8 mouse cellular contexts compared by ENCODE assay signal in the genomic region with DNA sequence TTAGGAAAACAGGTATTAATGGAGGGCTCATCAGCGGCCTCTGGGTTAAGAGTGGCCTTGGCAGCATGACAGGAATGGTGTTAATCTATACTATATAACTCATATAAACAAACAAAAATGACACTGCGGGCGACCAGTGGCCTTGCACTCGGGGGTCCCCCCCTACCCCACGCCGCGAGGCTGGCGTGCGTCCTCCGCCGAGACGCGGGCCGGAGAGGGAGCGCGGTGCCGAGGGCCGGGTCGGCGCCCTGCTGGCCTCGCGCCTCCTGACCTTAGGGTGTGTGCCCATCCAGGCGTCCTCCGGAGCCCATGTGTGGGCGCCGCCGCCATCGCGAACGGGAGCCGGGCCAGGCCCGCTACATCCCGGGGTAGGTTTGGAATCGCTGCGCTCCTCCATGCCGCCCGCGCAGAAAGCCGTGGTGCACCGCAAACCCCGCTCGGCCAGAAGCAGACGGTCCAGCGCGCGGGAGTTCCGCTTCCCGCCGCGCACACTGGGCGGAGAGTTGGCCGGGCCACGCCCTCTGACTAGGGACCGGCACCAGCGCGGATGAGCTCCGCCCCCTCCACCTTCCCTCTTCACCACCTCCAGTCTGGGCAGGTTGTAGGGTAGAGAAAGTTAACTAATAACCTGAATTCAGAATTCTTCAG. TPM values are rescaled to one million over a fixed set of nuclear protein-coding genes. Genes with fewer than 3 reads are reported as not detected.
DNase-seq lines count a peak whose midpoint lies in the region; ATAC-seq and TF ChIP-seq lines count a peak whose summit lies in the region.

A gene (minus strand): TSS at position 501 of the 648 bp plus-strand sequence.

- no peak for TF ChIP-seq POLR2A in ES-Bruce4 (IDR thresholded peaks at IDR 0.05; ENCODE audit: insufficient read depth, low read length)

- TF ChIP-seq CTCF in ES-Bruce4 (IDR thresholded peaks at IDR 0.05; ENCODE audit: low read depth, low read length), result no peak
- no peak for TF ChIP-seq CTCF in heart, postnatal 0 days (IDR thresholded peaks at IDR 0.05; ENCODE audit: low read depth)

- ATAC-seq in cerebellum, adult (ENCODE audit: insufficient number of reproducible peaks, low FRiP score, low TSS enrichment), result peak; percentile 97
- peak; percentile 98 for ATAC-seq in forebrain, embryonic 13.5 days
- peak; percentile 96 for ATAC-seq in heart, postnatal 0 days (ENCODE audit: insufficient read depth, low read depth)
- ATAC-seq in liver, embryonic 15.5 days (ENCODE audit: insufficient read depth), result peak; percentile 96
- peak; percentile 97 for ATAC-seq in neural tube, embryonic 11.5 days (ENCODE audit: insufficient read depth, low FRiP score, low TSS enrichment)
- ATAC-seq in stomach, embryonic 16.5 days (ENCODE audit: insufficient read depth, low FRiP score), result peak; percentile 99

- H3K4me1 ChIP-seq in ES-Bruce4 (ENCODE audit: control insufficient read depth, insufficient read depth, low read length), result peaks cover 2% of the 10 kb centered on the region
- H3K4me1 ChIP-seq in forebrain, embryonic 13.5 days, result peaks cover 3% of the 10 kb centered on the region
- no peaks in the 10 kb centered on the region for H3K4me1 ChIP-seq in heart, postnatal 0 days (ENCODE audit: control insufficient read depth, insufficient read depth)
- peaks cover 17% of the 10 kb centered on the region for H3K4me1 ChIP-seq in liver, embryonic 15.5 days (replicated peaks)
- no peaks in the 10 kb centered on the region for H3K4me1 ChIP-seq in neural tube, embryonic 11.5 days (ENCODE audit: control insufficient read depth, insufficient read depth, low read length)
- H3K4me1 ChIP-seq in stomach, embryonic 16.5 days (ENCODE audit: control insufficient read depth, insufficient read depth, low read length), result 0 out of 2 replicates have a peak, but pooled peaks cover 5% of the 10 kb centered on the region

- under 1% methylated on average over 51 of the region's 57 CpGs for WGBS in forebrain, embryonic 13.5 days
- under 1% methylated on average over 56 of the region's 57 CpGs for WGBS in heart, postnatal 0 days
- WGBS in liver, embryonic 15.5 days (ENCODE audit: insufficient replicate concordance), result under 1% methylated on average over 57 of the region's 57 CpGs
- WGBS in neural tube, embryonic 11.5 days, result under 1% methylated on average over 56 of the region's 57 CpGs
- WGBS in stomach, embryonic 16.5 days, result under 1% methylated on average over 57 of the region's 57 CpGs

- peak within 1 kb of the TSS; percentile 83 for H3K4me2 ChIP-seq in forebrain, embryonic 13.5 days
- H3K4me2 ChIP-seq in heart, postnatal 0 days (ENCODE audit: low read depth, low read length), result peak within 1 kb of the TSS; percentile 69
- peak within 1 kb of the TSS; percentile 79 for H3K4me2 ChIP-seq in liver, embryonic 15.5 days
- peak within 1 kb of the TSS; percentile 70 for H3K4me2 ChIP-seq in neural tube, embryonic 11.5 days (ENCODE audit: low read depth)
- peak within 1 kb of the TSS; percentile 79 for H3K4me2 ChIP-seq in stomach, embryonic 16.5 days (ENCODE audit: low read depth, low read length)

- no peak within 1 kb of the TSS for H3K27ac ChIP-seq in ES-Bruce4 (ENCODE audit: insufficient read depth, low read length)
- H3K27ac ChIP-seq in forebrain, embryonic 13.5 days, result no peak within 1 kb of the TSS
- H3K27ac ChIP-seq in heart, postnatal 0 days (ENCODE audit: low read depth), result no peak within 1 kb of the TSS
- H3K27ac ChIP-seq in liver, embryonic 15.5 days (replicated peaks), result peak within 1 kb of the TSS; percentile 72
- no peak within 1 kb of the TSS for H3K27ac ChIP-seq in neural tube, embryonic 11.5 days (ENCODE audit: low read depth, low read length)
- H3K27ac ChIP-seq in stomach, embryonic 16.5 days (ENCODE audit: low read length), result peak within 1 kb of the TSS; percentile 46; the same call in 1 of the 2 replicates

- no peak for TF ChIP-seq EP300 in ES-Bruce4 (IDR thresholded peaks at IDR 0.05; ENCODE audit: insufficient read depth, low read depth, low read length)
- no peak for TF ChIP-seq EP300 in heart, postnatal 0 days (IDR thresholded peaks at IDR 0.05; ENCODE audit: low read depth)

- H3K36me3 ChIP-seq in ES-Bruce4 (ENCODE audit: control insufficient read depth, insufficient read depth, low read length, poor library complexity, severe bottlenecking), result 0 out of 2 replicates have a peak, but pooled peaks cover 2% of the 10 kb centered on the region
- H3K36me3 ChIP-seq in forebrain, embryonic 13.5 days (ENCODE audit: poor library complexity, severe bottlenecking), result no peaks in the 10 kb centered on the region
- peaks cover 15% of the 10 kb centered on the region; the same call in 1 of the 2 replicates for H3K36me3 ChIP-seq in heart, postnatal 0 days (replicated peaks; ENCODE audit: control insufficient read depth, insufficient read depth, low read length)
- H3K36me3 ChIP-seq in liver, embryonic 15.5 days (replicated peaks), result peaks cover 15% of the 10 kb centered on the region
- no peaks in the 10 kb centered on the region for H3K36me3 ChIP-seq in neural tube, embryonic 11.5 days (ENCODE audit: control insufficient read depth, insufficient read depth, low read length)
- no peaks in the 10 kb centered on the region for H3K36me3 ChIP-seq in stomach, embryonic 16.5 days (ENCODE audit: control insufficient read depth, insufficient read depth, low read length)

- peak within 1 kb of the TSS; percentile 76 for H3K4me3 ChIP-seq in ES-Bruce4 (ENCODE audit: low read depth, low read length)
- peak within 1 kb of the TSS; percentile 87 for H3K4me3 ChIP-seq in forebrain, embryonic 13.5 days
- H3K4me3 ChIP-seq in heart, postnatal 0 days (ENCODE audit: low read depth, low read length), result peak within 1 kb of the TSS; percentile 98
- peak within 1 kb of the TSS; percentile 90 for H3K4me3 ChIP-seq in liver, embryonic 15.5 days (replicated peaks)
- peak within 1 kb of the TSS; percentile 81 for H3K4me3 ChIP-seq in neural tube, embryonic 11.5 days (ENCODE audit: low read depth, low read length)
- H3K4me3 ChIP-seq in stomach, embryonic 16.5 days (replicated peaks; ENCODE audit: low read length), result peak within 1 kb of the TSS; percentile 93

- H3K9ac ChIP-seq in ES-Bruce4 (ENCODE audit: low read depth, poor library complexity, severe bottlenecking), result peak within 1 kb of the TSS; percentile 93
- peak within 1 kb of the TSS; percentile 83 for H3K9ac ChIP-seq in forebrain, embryonic 13.5 days
- H3K9ac ChIP-seq in heart, postnatal 0 days (replicated peaks; ENCODE audit: low read depth, low read length), result peak within 1 kb of the TSS; percentile 76
- H3K9ac ChIP-seq in liver, embryonic 15.5 days, result peak within 1 kb of the TSS; percentile 88
- peak within 1 kb of the TSS; percentile 71 for H3K9ac ChIP-seq in neural tube, embryonic 11.5 days (ENCODE audit: low read length)
- H3K9ac ChIP-seq in stomach, embryonic 16.5 days (ENCODE audit: low read length), result peak within 1 kb of the TSS; percentile 96

- H3K9me3 ChIP-seq in ES-Bruce4 (replicated peaks; ENCODE audit: control insufficient read depth, insufficient read depth, low read length, poor library complexity, severe bottlenecking), result no peaks in the 10 kb centered on the region
- H3K9me3 ChIP-seq in forebrain, embryonic 13.5 days (replicated peaks), result no peaks in the 10 kb centered on the region
- no peaks in the 10 kb centered on the region for H3K9me3 ChIP-seq in heart, postnatal 0 days (replicated peaks; ENCODE audit: control insufficient read depth, low read length)
- H3K9me3 ChIP-seq in liver, embryonic 15.5 days (replicated peaks), result no peaks in the 10 kb centered on the region
- no peaks in the 10 kb centered on the region for H3K9me3 ChIP-seq in neural tube, embryonic 11.5 days (ENCODE audit: control insufficient read depth, low read length)
- no peaks in the 10 kb centered on the region for H3K9me3 ChIP-seq in stomach, embryonic 16.5 days (replicated peaks; ENCODE audit: control insufficient read depth, low read length)

- DNase-seq in heart, postnatal 0 days (ENCODE audit: low spot score), result peak; percentile 70
- DNase-seq in kidney, postnatal 4 days, result peak; percentile 92 to 94
- DNase-seq in neural tube, embryonic 11.5 days (ENCODE audit: low spot score), result peak; percentile 87

- no peaks in the 10 kb centered on the region for H3K27me3 ChIP-seq in ES-Bruce4 (ENCODE audit: control insufficient read depth, insufficient read depth, low read length, poor library complexity, severe bottlenecking)
- no peaks in the 10 kb centered on the region for H3K27me3 ChIP-seq in forebrain, embryonic 13.5 days
- no peaks in the 10 kb centered on the region for H3K27me3 ChIP-seq in heart, postnatal 0 days (ENCODE audit: control insufficient read depth, insufficient read depth, low read length)
- no peaks in the 10 kb centered on the region; the same call in 1 of the 2 replicates for H3K27me3 ChIP-seq in liver, embryonic 15.5 days
- H3K27me3 ChIP-seq in neural tube, embryonic 11.5 days (ENCODE audit: control insufficient read depth, insufficient read depth, low read length), result no peaks in the 10 kb centered on the region
- no peaks in the 10 kb centered on the region for H3K27me3 ChIP-seq in stomach, embryonic 16.5 days (ENCODE audit: control insufficient read depth, insufficient read depth, low read length)

RNA-seq across cellular contexts. Expression of the gene that starts here (rescaled TPM):
- 37.2 and 38.2 TPM in 2 replicates for polyA plus RNA-seq in ES-Bruce4 (2011; ENCODE audit: insufficient read depth, insufficient read length, low read depth, missing spikeins)
- 54.2 and 57.2 TPM in 2 replicates for polyA plus RNA-seq in forebrain, embryonic 13.5 days (2015; fragmentation: Nextera tagmentation; extraction: Ambion mirVana)
- 28.8 and 281 TPM in 2 replicates for total RNA-seq in heart, postnatal 0 days (2014; rRNA removed; ENCODE audit: low replicate concordance)
- 29.1 and 36.9 TPM in 2 replicates for polyA plus RNA-seq in heart, postnatal 0 days (2015; fragmentation: Nextera tagmentation; extraction: Ambion mirVana)
- polyA plus RNA-seq in liver, embryonic 15.5 days (2015; fragmentation: Nextera tagmentation; extraction: Ambion mirVana), result 21.4 and 21.7 TPM in 2 replicates
- 57.4 and 62.8 TPM in 2 replicates for polyA plus RNA-seq in neural tube, embryonic 11.5 days (2014; fragmentation: Nextera tagmentation; extraction: Ambion mirVana)
- 54.3 and 62.3 TPM in 2 replicates for polyA plus RNA-seq in stomach, embryonic 16.5 days (2015; fragmentation: Nextera tagmentation; extraction: Ambion mirVana)

Comparison
In these comparisons a context has a peak if more than half of its experiments do, and no peak if none do; other contexts are left out.
1. H3K27ac ChIP-seq: peak in liver, embryonic 15.5 days (single experiment) and stomach, embryonic 16.5 days (single experiment); none in ES-Bruce4 (single experiment), forebrain, embryonic 13.5 days (single experiment), heart, postnatal 0 days (single experiment) and neural tube, embryonic 11.5 days (single experiment).
2. Peak in every context shown above with its lines, with median percentiles within 50 percentile points of each other: H3K4me3 ChIP-seq, H3K9ac ChIP-seq, ATAC-seq, H3K4me2 ChIP-seq and DNase-seq.